Mouse (Mus musculus) bone marrow, adult 2 months (tissue): ENCODE results near the gene Lad1.

ENCODE experiments used
- CTCF ChIP-seq: fragments of 200-500 bp; IDR thresholded peaks from 2 replicates; pipeline ENCODE4 v1.5.1; 2011; ENCODE audit warnings: low read length, control low read depth; ENCODE audit not compliant: control insufficient read depth, insufficient read depth
- POLR2A ChIP-seq: fragments of 200-500 bp; IDR thresholded peaks from 2 replicates; pipeline ENCODE4 v1.6.1; 2011; ENCODE audit warnings: low read depth, mild to moderate bottlenecking, control low read depth, low read length, borderline replicate concordance; ENCODE audit not compliant: control insufficient read depth

- TF ChIP-seq CTCF (no peak), POLR2A (no peak)
Measured at GRCm38 (mm10) chr1:135861980-135862552, 43.7 kb downstream of the Lad1 start.
